Mouse (Mus musculus) kidney, postnatal 14 days (tissue): ENCODE measurements around the gene Rexo5.

Source experiments
- DNase-seq: peaks from one replicate; pipeline ENCODE4 v3.0.0; 2022; ENCODE audit warnings: mixed read lengths

Gene Rexo5

DNA sequence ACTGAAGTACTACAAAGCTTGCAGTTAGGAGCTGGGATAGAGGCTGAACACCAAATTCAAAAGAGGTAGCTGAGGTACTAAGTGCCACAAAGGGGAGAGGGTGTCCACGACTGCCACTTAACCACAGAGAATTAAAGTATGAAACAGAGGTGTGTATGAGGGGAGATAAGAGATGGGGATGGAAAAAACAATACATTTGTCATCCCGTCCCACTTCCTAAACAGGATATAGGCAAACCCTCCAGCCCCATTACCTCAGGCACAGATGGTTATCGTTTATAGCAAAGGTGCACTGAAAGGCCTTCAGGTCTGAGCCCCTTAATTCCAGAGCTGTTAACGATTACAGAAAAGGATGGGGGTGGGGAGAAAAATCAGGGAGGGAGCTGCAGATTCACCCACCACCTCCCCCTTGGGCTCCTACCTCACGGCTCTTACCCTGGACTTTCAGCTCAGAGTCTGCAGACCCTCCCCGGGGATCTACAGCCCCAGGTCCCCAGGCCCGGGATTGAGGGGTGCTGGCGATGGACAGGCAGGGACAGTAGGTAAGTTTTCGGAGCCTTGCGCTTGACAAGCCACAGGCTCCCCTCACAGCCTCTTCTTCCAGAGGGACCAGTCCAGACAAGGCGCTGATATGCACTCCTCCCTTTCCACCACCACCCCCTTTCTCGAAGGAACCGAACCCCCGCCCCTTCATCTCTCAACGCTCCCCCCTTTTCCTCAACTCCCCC, 101.2 kb downstream of the Rexo5 start:
- peak; percentile 54 for DNase-seq

DNA sequence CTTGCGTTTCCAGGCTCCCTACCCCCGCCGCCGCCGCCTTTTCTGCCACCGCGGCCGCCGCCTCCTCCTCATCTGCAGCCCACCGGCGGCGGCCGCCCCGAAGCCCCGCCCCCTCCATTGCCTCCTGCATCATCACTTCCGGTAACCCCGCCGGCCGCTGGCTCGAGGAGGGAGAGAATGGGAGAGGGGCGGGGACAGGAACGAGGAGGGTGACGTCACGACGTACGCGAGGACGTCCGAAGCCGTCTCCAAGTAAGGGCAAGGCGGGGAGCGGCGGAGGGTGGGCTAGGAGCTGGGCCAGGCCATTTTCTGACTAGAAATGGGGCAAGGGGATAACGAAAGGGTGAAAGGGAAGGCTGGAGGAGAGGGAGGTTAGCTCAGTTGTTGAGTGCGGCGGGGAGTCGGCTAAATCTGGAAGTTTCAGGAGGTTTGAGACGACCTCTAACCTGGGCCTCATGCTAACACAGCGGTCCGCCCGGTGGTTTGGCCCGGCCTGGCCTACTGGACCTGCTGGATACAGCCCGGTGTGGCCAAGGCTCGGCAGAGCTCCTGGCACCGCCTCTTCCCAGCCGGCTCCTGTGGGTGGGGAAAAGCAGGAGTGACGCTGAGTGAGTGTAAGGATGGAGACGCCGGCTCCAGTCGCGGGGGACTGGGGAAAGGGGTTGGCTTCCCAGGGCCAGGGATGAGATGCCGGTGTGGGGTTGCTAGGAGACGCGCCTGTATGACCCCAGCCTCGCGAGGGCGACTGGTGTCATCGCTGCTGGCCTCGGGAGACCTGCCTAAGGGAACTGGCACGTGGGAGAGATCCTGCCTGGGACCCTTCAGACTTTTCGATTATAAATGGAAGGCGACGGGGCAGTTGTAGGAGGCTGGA, 102.1 kb downstream of the Rexo5 start, which contains the start of the genes Lyrm1 and Dcun1d3:
Gene Lyrm1 (plus strand): TSS at position 223 of the 874 bp plus-strand sequence.
Gene Dcun1d3 (minus strand): TSS at position 660 of the 874 bp plus-strand sequence.
- peak; percentile 99 for DNase-seq

DNA sequence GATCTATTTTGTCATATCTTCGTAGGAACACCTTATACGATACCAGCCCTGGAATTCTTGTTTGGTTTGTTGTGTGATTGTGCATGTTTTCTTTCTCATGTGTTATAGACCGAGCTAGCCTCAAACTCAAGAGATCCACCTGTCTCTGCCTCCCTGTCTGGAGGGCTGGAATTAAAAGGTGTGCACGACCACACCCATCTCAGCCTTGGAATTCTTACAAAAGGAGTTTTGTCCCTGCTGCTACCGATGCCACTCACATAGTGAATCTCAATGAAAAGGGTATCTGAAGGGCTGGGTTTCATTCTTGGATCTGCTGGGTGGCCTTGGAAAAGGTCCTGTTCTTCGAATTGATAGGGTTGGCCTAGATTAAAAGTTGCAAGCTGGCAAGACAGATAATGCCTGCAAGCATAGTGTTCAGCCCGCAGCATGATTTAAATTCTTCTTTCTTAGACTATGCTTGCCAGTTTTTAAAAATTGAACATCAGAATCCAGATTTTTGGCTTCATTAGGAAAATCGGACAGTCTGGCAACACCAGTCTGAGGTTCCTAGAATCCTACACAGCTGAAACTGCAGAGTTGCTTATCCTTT, 103.8 kb downstream of the Rexo5 start:
- DNase-seq, result no peak

DNA sequence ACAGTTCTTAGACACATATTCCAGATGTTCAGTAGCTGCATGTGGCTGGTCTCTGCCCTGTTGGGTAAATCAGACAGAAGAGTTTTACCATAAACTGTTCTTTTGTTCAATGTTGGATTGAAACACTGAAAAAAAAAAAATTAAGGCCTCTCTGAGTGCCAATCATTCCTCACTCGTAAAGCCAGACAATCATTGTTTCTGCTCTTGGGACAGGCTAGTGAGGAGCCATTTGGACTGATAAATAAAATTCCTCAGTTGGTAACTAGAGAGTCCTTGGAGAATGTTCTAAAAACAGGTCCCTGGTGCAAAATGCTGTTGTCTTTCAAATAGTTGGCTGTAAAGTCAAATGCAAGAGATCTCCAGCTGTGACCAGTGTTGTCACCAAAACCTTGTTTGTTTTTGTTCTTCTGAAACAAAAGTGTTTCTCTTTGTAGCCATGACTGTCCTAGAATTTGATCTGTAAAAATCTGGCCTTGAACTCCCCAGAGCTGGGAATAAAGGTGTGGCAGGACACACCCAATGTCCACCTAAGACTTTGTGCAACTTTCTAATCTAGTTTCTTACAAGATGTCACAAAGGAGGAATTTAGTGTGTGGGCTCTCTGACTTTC, 104.5 kb downstream of the Rexo5 start:
- DNase-seq, result no peak
